Mouse (Mus musculus) kidney, adult 18-20 months (tissue): ENCODE measurements around the gene Erg.
A peak's percentile ranks its signal among the peaks of the same experiment; 100 is the strongest.

ENCODE experiments used
- DNase-seq: peaks from one replicate; pipeline ENCODE4 v3.0.0; 2021

Gene Erg

DNA sequence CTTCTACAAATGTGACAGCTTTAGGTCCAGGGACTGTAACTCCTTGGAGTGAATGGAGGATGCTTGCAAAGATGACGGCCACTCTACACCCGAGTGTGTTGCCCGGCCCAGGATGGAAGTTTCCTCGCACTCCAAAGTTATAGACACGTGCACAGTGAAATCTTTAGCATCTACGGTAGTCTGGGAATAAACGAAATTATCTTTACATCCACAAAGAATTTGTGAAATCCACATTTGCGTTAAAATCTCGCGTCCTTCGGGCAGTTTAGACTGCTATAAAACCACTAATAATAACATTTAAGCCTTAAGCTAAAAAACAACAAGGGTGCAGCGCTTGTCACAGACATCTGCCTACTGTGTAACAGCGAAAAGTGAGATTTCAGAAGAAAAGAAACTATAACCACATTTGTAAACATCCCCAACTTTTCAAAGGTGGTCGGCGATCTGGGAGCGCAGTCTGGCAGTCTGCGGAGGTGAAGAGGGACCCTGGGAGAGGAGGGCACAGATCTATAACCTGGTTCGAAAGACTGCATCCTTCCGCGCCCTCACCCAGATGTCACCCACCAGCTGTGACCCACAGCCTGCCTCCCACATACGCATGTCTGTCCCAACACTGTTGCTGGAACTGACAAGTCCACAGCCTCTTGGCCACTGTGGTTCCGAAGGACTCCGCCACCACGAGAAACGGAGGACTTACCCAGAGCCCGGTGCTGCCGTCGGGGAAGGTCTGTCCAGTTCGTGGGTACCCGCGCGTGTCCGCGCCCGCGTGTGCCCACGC is 1.5 kb downstream of the Erg start:
- no peak for DNase-seq

DNA sequence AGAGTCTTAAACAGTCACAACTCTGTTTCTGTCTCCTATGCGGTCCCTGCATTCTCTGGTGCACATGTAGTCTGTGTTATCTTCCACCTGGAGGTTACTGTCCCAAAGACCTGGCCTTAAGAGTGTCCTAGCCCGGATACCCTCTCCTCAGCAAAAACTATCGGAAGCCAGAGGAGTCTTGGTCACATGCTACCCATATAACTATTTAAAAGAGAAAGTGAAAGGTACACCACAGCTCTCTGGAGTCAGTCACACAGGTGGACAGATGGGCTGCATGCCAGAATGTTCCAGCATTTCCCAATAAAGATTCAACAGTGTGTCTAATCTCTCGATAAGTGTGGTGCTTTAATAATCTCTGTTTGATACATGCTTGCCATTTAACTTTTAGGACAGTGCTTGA is 7.1 kb downstream of the Erg start:
- DNase-seq, result no peak

DNA sequence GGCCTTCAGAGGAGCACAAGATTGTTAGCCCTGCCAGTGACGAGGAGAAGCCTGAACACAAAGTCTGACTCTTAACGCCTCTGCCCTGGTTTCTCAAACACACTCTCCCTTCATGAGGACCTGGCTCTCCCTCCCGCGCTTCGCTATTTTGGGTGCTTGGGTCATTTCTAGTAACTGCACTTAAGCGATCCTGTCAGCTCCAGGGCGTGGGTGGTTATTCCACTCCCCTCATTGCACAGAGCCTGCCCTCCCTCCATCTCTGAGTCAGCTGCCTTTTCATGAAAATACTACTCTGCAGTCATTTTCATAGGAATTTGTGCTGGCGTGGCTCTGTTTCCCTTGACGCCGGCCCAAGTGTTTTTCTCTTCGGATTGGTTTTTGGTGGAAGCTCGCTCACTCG is 13.2 kb downstream of the Erg start:
- no peak for DNase-seq

DNA sequence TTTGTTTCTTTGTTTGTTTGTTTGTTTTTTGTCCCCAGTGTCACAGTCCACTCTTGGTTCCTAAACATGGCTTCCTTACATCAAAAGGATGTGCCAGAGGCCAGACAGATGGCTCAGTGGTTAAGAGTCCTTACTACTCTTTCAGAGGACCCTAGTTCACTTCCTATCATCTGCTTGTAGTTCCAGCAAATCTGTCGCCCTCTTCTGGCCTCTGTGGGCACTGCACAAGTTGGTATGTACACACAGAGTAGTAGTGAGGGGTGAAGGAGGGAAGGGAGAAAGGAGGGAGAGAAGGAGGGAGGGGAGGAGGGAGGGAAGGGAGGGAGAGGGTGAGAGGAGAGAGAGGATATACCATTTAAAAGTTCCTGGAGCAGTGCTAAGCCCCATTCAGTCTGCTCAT is 15.8 kb downstream of the Erg start:
- DNase-seq, result peak; percentile 19

DNA sequence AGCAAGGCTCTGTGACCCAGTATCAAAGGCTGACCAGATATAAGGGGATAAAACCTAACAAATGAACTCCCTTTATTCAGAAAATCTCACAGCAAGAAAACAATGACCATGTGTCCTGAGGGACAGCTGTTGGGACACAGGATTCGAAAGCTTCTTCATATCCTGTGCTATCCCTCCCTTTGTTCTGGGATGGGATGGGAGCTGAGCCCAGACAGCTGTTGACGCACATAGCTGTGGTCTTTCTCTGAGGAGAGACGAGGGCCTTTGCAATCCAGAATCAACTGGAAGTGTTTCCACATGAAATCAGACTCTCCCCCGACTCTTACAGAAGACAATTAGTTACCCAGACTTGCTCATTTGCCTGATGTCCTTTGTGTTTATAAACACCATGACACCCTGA is 29.6 kb downstream of the Erg start:
- DNase-seq, result no peak

DNA sequence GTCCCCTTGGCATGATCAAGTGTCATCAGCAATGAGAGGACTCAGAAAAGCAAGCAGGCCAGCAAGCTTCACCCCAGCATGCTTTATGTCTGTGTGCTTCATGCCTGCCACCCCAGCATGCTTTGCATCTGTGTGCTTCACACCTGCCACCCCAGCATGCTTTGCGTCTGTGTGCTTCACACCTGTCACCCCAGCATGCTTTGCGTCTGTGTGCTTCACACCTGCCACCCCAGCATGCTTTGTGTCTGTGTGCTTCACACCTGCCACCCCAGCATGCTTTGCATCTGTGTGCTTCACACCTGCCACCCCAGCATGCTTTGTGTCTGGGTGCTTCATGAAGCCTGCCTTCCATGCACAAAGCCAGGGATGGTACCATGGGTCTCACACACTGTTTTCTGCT is 33.3 kb downstream of the Erg start:
- no peak for DNase-seq

DNA sequence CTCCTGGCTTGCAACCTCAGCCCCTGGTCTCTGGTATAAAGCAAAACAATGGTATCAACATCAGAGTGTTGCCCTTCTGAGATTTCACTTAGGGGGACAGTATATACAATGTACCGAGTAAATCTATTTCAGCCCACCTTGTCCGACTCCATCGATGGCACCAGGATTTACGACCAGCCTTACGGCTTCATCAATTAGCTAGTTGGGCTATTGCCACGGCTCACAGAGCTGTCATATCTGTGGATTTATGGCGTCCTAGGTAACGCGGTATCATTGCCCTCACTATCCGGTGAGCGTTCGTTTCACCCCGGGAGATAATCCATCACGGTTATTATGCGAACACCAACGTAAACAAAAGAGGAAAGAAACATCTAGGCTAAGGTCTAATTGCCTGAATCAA is 33.9 kb downstream of the Erg start:
- no peak for DNase-seq

DNA sequence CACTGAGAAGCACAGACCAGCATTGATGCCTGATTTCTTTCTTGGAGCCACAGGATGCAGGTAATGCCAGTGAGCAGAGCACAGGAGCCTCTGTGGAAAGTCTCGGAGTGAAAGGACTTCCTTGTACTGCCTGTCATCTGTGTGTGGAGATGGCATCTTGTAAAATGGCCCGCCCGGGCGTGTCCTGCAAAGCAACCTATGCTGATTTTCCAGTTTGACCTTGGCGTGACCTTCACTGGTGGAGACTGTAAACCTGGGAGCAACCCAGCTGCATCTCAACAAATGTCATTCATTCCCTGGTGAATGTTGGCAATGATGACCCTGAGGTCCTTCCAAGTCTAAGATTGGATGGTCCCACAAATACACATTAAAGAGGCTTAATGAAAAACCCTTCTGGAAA is 35.9 kb downstream of the Erg start:
- no peak for DNase-seq

DNA sequence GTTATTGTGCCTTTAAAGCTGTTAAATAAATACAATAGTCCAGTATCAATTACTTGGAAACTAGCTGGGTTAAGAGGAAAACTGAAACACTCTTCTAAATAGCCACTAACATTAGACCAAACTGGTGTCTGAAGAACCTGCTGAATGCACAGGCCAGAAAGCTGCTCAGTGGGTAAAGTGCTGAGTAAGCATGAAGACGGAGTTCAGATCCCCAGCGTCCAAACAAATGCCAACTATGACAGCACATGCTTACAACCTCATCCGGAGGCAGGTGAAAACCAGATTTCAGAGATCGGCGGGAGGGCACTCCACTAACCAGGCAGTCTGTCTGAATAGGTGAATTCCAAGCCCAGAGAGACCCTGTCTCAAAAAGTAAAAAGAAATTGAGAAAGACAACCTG is 41.6 kb downstream of the Erg start:
- no peak for DNase-seq

DNA sequence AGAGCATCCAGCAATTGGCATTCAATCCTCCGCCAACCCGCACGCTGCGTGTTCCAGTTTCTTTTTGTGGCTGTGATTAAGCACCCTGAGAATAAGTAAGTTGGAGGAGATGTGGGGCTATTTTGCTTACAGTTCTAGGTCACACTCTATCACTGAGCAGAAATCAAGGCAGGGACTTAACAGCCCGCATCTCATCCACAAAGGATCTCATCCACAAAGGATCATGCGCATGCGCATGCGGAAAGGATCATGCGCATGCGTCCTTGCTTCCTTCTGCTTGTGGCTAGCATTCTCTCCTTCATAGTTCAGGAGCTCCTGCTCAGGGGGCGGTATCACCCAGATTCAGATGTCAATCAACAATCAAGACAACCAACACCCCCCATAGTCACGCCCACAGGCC is 42.9 kb downstream of the Erg start:
- no peak for DNase-seq

DNA sequence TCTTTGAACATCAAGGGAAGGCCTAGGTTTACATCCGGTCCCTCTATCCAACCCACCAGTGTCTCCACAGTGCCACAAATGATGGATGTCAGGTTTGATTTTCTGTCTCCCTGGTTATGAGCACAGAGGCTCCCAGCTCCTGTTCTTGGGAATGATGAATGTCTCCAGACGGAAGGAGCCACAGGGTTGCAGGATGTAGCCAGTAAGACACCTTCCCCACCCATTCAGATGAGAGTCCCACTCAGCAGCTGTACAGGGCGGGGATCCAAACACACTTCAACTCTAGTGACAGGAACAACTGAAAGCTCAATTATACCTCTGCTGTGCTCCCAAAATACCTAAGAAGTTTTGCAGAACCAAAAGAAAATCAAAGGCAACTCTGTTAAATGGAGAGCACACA is 51.2 kb downstream of the Erg start:
- DNase-seq, result peak; percentile 3

DNA sequence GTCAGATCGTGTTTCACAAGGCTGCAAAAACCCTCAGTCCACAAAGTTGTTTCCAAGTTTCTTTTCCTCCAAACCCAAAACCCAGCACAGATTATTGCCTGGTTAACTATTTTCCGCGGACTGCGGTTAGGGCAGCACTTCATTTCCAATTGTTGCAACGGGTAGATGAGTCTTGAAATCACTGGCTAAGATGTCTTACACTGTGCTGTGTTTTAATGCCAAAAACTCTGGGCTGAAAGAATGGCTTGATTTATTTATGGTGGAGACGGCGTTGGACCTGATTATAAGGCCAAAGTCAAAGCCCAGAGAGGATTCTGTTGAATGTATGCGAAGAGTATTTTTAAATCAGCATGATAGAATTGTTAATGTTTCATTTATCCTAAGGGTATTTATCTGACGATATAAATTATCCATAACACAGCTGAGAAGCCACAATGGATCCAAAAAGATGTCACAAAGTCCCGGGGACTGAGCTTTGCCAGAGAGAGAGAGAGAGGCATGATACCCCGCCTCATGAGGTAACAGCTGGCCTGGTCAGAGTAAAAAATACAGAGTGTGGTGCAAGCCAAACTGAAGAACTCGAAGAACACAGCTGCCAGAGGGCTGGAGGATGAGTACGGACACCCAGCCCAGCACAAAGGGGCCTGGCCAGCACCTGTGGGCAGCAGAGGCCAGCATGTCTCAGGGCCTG is 53.9 kb downstream of the Erg start:
- DNase-seq, result no peak

DNA sequence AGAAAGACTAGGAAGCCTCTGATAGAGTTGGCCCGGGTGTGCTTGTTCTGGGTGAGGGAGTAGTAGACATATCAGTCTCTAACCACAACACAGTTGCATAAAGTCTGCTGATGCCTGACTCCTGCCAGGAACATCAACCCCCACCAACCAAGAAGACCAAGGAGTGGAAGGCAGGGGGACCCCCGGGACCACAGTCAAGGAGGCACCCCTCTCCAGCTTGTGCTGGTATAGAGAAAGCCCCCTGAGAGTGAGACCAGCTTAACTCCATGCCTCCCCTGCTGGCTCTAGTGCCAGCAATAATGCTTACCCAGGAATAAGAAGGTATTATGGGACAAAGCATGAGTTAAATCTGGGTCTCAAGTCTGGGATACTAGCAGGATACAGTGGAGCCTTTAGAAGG is 58.8 kb downstream of the Erg start:
- DNase-seq, result no peak

DNA sequence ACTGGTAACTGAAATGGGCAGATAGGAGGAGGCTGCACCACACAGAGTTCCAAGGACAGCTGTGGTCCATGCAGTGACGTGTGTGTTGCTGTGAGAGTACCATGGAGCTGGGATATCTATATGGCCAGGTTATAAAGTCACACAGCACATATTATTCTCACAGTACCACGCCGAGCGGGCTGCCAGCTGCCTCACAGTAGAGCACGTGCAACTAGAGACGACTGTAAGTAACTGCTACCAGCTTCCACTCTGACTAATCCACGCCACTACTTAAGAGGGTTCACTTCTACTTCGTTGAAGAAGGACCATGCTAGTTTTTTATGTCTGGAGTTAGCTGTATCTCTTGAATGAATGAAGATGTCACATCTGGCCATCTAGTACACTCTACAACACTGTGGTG is 66.9 kb downstream of the Erg start:
- DNase-seq, result no peak

DNA sequence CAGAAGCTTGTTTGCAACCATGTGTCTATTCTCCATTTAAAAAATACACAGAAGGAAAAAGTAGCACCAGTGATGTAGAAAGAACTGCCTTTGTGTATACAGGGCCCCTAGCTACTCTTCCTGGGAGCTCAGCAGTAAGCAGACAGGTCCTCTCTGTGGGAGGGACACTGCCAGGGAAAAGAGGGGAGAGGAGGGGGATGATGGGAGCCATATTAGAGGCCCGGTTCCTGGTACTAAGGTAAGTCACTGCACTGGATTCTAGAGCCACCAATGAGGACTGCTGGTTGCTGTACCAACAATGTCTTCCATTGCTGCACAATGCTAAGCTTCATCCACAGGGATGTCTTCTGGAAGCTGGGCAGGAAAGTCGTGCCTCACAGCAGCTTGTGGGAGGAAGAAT is 80.3 kb downstream of the Erg start:
- DNase-seq, result no peak

DNA sequence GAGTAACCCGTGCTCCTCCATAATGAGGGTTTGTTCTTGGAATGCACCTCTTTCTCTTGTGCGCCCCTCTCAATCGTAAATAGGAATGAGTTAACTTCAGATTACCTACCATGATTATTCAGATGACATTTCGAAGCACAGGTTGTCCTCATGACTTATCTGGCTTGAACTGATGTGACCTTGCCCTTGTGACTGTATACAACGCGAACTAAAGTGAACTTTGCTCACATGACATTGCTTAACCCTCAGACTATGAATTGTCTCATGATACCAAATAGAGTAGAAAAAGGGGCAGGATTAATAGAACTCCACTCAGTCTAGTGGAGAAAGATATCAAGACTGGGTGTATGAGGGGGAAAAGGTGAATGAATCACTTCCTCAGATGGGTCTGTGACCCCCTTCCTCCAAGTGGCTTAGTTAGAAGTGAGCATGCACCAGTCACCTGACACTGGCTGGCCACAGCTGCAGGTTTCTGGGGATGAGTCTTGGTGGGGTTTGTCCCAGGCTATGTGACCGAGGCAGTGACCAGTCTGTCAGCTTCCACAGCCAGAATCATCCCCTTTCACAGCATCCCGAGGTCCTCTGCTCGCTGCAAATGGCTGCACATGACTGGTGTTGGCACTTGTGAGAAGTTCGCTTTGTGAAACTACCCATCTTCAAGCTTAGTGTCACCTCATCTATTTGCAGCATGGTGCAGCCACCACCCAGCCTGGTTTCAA is 89.7 kb downstream of the Erg start:
- DNase-seq, result no peak

DNA sequence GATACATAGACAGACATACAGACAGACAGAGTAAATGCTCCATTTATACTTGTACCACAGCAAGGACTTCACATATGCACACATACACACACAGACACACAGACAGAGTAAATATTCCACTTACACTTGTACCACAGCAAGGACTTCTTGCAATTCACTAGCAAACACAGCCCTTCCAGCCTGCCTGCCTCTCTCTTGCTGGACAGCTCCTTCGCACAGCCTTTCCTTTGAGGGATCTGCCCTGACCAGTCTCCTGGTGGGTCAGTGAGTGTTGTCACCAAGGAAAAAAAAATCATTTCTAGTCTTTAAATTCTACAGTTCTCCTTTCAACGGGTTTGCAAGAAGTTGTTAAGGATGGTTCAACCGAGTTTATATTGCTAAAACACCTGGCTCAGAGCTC is 92.3 kb downstream of the Erg start:
- no peak for DNase-seq

DNA sequence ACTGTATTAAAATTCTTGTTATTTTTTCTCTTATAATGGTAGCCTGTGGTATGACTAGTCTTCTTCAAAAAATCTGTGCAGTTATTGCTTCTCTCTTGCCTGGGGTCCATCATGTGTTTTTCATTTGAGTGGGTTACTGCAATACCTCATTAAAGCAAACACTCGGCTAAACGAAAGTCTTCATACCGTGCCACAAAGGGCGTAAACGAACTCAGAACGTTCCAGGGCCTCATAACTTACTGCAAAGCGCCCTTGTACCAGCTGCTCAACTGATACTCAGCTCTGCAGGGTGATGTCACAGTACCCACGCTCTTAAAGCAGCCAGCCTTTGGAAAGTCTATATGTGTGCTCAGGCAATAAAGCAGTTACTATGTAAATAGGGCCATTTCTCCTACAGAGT is 93.1 kb downstream of the Erg start:
- no peak for DNase-seq

DNA sequence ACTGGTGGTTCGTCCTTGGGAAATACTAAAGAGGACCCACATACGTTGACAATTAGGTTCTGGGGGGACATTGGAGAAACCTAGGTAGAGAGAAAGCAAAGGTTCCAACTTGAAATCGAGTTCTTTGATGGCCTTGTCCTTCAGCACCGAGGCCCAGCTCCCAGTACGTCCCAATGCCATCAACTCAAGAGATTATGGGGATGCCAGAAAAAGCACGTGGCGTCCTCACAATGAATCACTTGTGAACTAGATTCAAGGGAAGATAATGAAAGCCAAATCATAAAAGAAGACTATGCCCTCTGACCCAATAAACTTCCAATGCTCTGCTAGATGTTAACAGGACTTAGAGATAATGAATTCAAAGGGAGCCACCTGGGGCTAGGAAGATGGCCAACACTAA is 94.2 kb downstream of the Erg start:
- DNase-seq, result no peak

DNA sequence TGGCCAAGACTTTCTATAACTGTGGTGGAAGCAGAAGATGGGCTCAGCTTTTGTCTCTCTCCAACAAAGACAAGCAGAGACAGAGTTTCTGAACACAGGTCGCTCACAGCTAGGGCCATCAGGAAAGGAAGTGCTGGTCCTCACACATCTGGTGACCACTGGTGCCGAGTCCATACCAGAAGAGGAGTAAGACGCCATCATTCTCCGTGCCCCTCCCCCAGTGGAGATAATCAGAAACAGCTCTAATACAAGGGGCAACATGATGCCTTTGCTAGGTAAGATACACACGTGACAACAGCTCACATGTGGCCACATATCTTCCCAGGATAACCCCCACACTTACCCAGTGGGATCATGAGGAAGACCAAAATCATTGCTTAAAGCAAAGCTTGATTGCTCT is 96.0 kb downstream of the Erg start:
- no peak for DNase-seq

DNA sequence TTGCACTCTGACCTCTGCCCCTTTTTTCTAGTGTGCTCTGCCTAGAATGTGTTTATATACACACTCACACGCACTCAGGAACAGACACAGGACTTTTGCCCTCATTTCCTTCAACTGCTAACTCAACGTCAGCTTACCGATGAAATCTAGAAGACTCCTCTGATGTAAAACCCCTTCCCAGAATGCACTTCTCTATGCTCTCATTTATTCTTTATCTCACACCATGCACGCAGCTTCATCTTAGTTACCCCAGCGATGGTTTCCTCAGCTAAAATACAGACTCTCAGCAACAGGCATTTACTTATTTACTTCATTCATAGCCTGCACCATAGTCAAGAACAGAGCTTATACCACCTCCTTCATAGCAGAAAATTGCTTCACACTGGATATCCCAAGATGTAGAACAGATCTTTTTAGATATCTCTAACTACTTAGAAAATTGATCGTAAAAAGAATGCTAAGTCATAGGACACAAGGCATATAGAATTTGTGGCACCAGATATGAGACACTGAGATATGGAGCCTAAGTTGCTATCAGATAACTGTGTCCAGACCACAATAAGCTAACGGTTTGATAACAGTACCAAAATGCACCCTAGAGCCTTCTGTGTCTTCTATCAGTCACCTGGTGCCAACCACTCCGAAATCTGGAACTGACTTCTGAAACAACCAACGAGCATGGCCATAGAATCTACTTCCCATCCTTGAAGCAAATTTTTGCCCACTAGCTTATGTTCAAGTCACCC is 98.6 kb downstream of the Erg start:
- no peak for DNase-seq

DNA sequence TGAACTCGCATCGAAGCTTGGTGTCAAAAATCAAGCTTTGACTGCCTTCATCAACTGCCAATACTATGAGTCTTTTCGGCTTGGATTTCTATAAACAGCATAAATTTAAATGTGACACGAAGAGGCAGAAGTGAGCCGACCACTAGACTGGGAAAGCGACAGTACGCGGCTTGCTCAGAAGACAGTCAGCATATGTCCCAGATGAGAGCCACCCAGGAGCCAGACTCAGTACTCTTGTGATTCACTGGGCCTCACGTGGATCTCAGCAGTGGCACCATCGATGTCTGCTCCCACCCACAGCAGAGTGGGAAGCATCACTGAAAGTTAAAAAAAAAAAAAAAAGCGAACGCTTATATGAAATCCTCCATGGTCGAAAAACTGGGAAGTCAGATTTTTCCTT is 105.2 kb downstream of the Erg start:
- DNase-seq, result no peak

DNA sequence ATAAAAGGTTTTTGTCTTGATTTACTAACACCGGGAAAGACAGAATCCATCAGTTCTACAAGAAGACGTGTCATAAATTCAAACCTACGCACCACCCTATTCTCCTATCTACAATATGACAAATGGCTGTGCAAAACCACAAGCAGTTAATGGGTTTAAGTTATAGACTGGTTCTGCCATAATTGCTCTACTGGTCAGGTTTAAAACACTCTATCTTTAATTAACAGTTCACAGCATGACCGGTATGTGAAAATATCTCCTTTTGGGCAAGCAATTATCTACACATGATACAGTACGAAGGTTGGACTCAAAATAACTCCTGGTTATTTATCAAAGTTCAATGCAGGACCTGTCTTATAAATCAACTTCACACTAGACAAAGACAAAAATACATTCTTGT is 107.8 kb downstream of the Erg start:
- no peak for DNase-seq

DNA sequence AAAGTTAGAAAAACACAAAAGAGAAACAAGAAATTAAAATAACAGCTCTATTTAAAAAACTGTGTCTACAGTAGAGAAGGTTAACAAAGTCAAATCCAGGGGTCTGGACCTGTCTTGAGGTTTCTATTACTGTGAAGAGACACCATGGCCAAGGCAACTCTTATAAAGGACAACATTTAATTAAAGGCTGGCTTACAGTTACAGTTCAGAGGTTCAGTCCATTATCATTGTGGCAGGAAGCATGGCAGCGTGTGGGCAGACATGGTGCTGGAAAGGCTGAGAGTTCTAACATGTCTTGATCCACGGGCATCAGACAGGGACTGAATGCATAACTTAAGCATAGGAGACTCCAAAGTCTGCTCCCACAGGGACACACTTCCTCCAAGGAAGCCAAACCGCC is 111.4 kb downstream of the Erg start:
- no peak for DNase-seq
